8 mouse cellular contexts compared by ENCODE assay signal in genomic region chr11:55991505-55992066, GRCm38 (mm10). TPM values are rescaled to one million over a fixed set of nuclear protein-coding genes. Genes with fewer than 3 reads are reported as not detected.
DNase-seq lines count a peak whose midpoint lies in the region; ATAC-seq lines count a peak whose summit lies in the region.

No protein-coding gene starts in this region.

- H3K9ac ChIP-seq in midbrain, embryonic 16.5 days (ENCODE audit: low read depth, low read length), result no peak overlapping the region

- no peaks in the 10 kb centered on the region for H3K27me3 ChIP-seq in midbrain, embryonic 10.5 days (ENCODE audit: low read depth, poor library complexity, severe bottlenecking)
- no peaks in the 10 kb centered on the region for H3K27me3 ChIP-seq in midbrain, embryonic 16.5 days (ENCODE audit: control insufficient read depth, insufficient read depth, low read depth, low read length)

- no peaks in the 10 kb centered on the region for H3K36me3 ChIP-seq in midbrain, embryonic 10.5 days
- H3K36me3 ChIP-seq in midbrain, embryonic 16.5 days (ENCODE audit: control insufficient read depth, insufficient read depth, low read length), result no peaks in the 10 kb centered on the region

- no peak overlapping the region for H3K27ac ChIP-seq in midbrain, embryonic 10.5 days (replicated peaks)
- H3K27ac ChIP-seq in midbrain, embryonic 16.5 days (ENCODE audit: low read length), result no peak overlapping the region

- ATAC-seq in cerebellum, adult (ENCODE audit: insufficient number of reproducible peaks, low FRiP score, low TSS enrichment), result no peak
- ATAC-seq in midbrain, embryonic 16.5 days, result no peak
- ATAC-seq in megakaryocyte progenitor cell, adult 5-6 weeks (replicated peaks; ENCODE audit: poor library complexity), result peak; percentile 57

- no peak overlapping the region for H3K4me3 ChIP-seq in midbrain, embryonic 10.5 days
- H3K4me3 ChIP-seq in midbrain, embryonic 16.5 days (ENCODE audit: low read depth, low read length), result no peak overlapping the region

- H3K9me3 ChIP-seq in midbrain, embryonic 10.5 days (replicated peaks), result no peaks in the 10 kb centered on the region
- no peaks in the 10 kb centered on the region for H3K9me3 ChIP-seq in midbrain, embryonic 16.5 days (replicated peaks; ENCODE audit: control insufficient read depth, low read length, poor library complexity, severe bottlenecking)

- no peaks in the 10 kb centered on the region for H3K4me1 ChIP-seq in midbrain, embryonic 10.5 days
- 0 out of 2 replicates have a peak, but pooled peaks cover 2% of the 10 kb centered on the region for H3K4me1 ChIP-seq in midbrain, embryonic 16.5 days (ENCODE audit: control insufficient read depth, insufficient read depth, low read length)

- peak; percentile 6 for DNase-seq in cerebellum, adult 11 months
- DNase-seq in midbrain, embryonic 10.5 days (ENCODE audit: low spot score), result peak; percentile 54
- DNase-seq in cerebellum, postnatal 36 days, result peak; percentile 31 to 33
- DNase-seq in induced T-regulatory cell, adult 2 months (ENCODE audit: low read depth), result peak; percentile 25
- DNase-seq in thymus, postnatal 14 days, result peak; percentile 7

- WGBS in midbrain, embryonic 10.5 days, result 16% methylated on average over 8 of the region's 8 CpGs
- WGBS in midbrain, embryonic 16.5 days, result 13% methylated on average over 8 of the region's 8 CpGs

- no peak overlapping the region for H3K4me2 ChIP-seq in midbrain, embryonic 16.5 days (ENCODE audit: low read length)

RNA-seq across cellular contexts. Expression of gene Nmur2, which starts 49.2 kb away (rescaled TPM):
- polyA plus RNA-seq in midbrain, embryonic 10.5 days (2016; fragmentation: Nextera tagmentation; extraction: Ambion mirVana), result not detected in 2 replicates
- polyA plus RNA-seq in midbrain, embryonic 16.5 days (2015; fragmentation: Nextera tagmentation; extraction: Ambion mirVana), result 0.27 and 0.41 TPM in 2 replicates
- total RNA-seq in megakaryocyte progenitor cell, adult 5-6 weeks (2015), result not detected in 2 replicates
- total RNA-seq in megakaryocyte progenitor cell, adult 5-6 weeks (2017), result not detected in 2 replicates
